Mouse (Mus musculus) myocyte (in vitro differentiated cells): ENCODE results near the gene Ccnf. TPM values are rescaled to one million over a fixed set of nuclear protein-coding genes. Genes with fewer than 3 reads are reported as not detected.
A peak's percentile ranks its signal among the peaks of the same experiment; 100 is the strongest.

Experiments used
- H3K27me3 ChIP-seq: one replicate; pipeline ENCODE4 v1.6.1; 2011; ENCODE audit not compliant: control insufficient read depth, insufficient read depth, insufficient read length
- H3K36me3 ChIP-seq: one replicate; pipeline ENCODE4 v1.6.1; 2011; ENCODE audit not compliant: control insufficient read depth, insufficient read depth
- H3K4me2 ChIP-seq: one replicate; pipeline ENCODE4 v1.6.1; 2011; ENCODE audit warnings: low read depth, control low read depth
- H3K4me3 ChIP-seq: one replicate; pipeline ENCODE4 v1.5.1; 2011; ENCODE audit warnings: mild to moderate bottlenecking, control low read depth, moderate library complexity
- H3K79me2 ChIP-seq: one replicate; pipeline ENCODE4 v1.6.1; 2011; ENCODE audit not compliant: control insufficient read depth, insufficient read depth
- H3ac ChIP-seq: one replicate; pipeline ENCODE4 v1.6.1; 2011; ENCODE audit not compliant: control insufficient read depth, insufficient read length
- CEBPB ChIP-seq: IDR thresholded peaks from 2 replicates; pipeline ENCODE4 v1.6.1; 2011; ENCODE audit warnings: mild to moderate bottlenecking, moderate library complexity; ENCODE audit not compliant: poor library complexity, insufficient read depth, severe bottlenecking
- E2F4 ChIP-seq: IDR thresholded peaks from one replicate; pipeline ENCODE4 v1.6.1; 2011; ENCODE audit warnings: mild to moderate bottlenecking, control low read depth, moderate library complexity; ENCODE audit not compliant: insufficient read depth
- MAX ChIP-seq: IDR thresholded peaks from one replicate; pipeline ENCODE4 v1.6.1; 2011; ENCODE audit warnings: low read depth, mild to moderate bottlenecking, control low read depth
- MYOD1 ChIP-seq, 3 experiments: IDR thresholded peaks; one replicate each; pipeline ENCODE4 v1.6.1; 2011; ENCODE audit warnings: control low read depth in 2 of 3, low read depth in 2 of 3, mild to moderate bottlenecking in 2 of 3, moderate library complexity in 1 of 3; ENCODE audit not compliant: insufficient read length in 2 of 3, control insufficient read depth in 1 of 3
- MYOG ChIP-seq, 3 experiments: IDR thresholded peaks; one replicate each; pipeline ENCODE4 v1.6.1; 2011; ENCODE audit warnings: control low read depth in 2 of 3, low read depth in 2 of 3, mild to moderate bottlenecking in 2 of 3; ENCODE audit not compliant: insufficient read length in 2 of 3, control insufficient read depth in 1 of 3, insufficient read depth in 1 of 3
- POLR2A ChIP-seq: IDR thresholded peaks from one replicate; pipeline ENCODE4 v1.6.1; 2011; ENCODE audit warnings: low read depth, mild to moderate bottlenecking, control low read depth, moderate library complexity; ENCODE audit not compliant: insufficient read length
- POLR2AphosphoS2 ChIP-seq: IDR thresholded peaks from one replicate; pipeline ENCODE4 v1.6.1; 2011; ENCODE audit warnings: low read depth, control low read depth; ENCODE audit not compliant: insufficient read length
- REST ChIP-seq: IDR thresholded peaks from one replicate; pipeline ENCODE4 v1.6.1; 2011; ENCODE audit warnings: mild to moderate bottlenecking, control low read depth, moderate library complexity; ENCODE audit not compliant: insufficient read depth, insufficient read length
- SRF ChIP-seq: IDR thresholded peaks from one replicate; pipeline ENCODE4 v1.6.1; 2011; ENCODE audit warnings: low read depth; ENCODE audit not compliant: control insufficient read depth, insufficient read length
- TCF12 ChIP-seq: IDR thresholded peaks from one replicate; pipeline ENCODE4 v1.6.1; 2011; ENCODE audit warnings: mild to moderate bottlenecking, control low read depth; ENCODE audit not compliant: poor library complexity, insufficient read depth, severe bottlenecking
- TCF3 ChIP-seq: IDR thresholded peaks from one replicate; pipeline ENCODE4 v1.6.1; 2011; ENCODE audit warnings: low read depth, control low read depth; ENCODE audit not compliant: insufficient read length
- USF1 ChIP-seq: IDR thresholded peaks from one replicate; pipeline ENCODE4 v1.6.1; 2011; ENCODE audit warnings: low read depth, mild to moderate bottlenecking, control low read depth, moderate library complexity
- polyA plus RNA-seq: library from polyadenylated mRNA; unstranded; fragments of >200 nt; fragmentation: generic; extraction: Trizol; gene quantifications from one replicate; pipeline ENCODE4 v1.2.1, GENCODE M21; 2012; ENCODE audit warnings: missing spikeins

Gene Ccnf
- polyA plus RNA-seq = 13.3 TPM

- H3K36me3 ChIP-seq = no peaks in the 10 kb centered on the region
- peak within 1 kb of the TSS; percentile 92 for H3K4me2 ChIP-seq
- peak within 1 kb of the TSS; percentile 93 for H3ac ChIP-seq
- peaks cover 30% of the 10 kb centered on the region for H3K79me2 ChIP-seq
- peak within 1 kb of the TSS; percentile 64 for H3K4me3 ChIP-seq
- peak; percentile 66 for TF ChIP-seq POLR2AphosphoS2
- peak; percentile 77 for TF ChIP-seq E2F4
- TF ChIP-seq MYOD1 (IDR thresholded peaks at IDR 0.05; ENCODE audit: control insufficient read depth in 1 of 3, insufficient read length in 2 of 3, low read depth in 2 of 3) = peak in 1 of 3 experiments; percentile 8
- TF ChIP-seq POLR2A = peak; percentile 60
- no peak for TF ChIP-seq SRF
- TF ChIP-seq CEBPB = no peak
- TF ChIP-seq REST = no peak
- TF ChIP-seq USF1 = no peak
- no peaks in the 10 kb centered on the region for H3K27me3 ChIP-seq
These were observed at the start of gene Ccnf for GRCm38 (mm10) chr17:24251320-24252069. Gene Ccnf (minus strand): TSS chr17:24251484.

DNA sequence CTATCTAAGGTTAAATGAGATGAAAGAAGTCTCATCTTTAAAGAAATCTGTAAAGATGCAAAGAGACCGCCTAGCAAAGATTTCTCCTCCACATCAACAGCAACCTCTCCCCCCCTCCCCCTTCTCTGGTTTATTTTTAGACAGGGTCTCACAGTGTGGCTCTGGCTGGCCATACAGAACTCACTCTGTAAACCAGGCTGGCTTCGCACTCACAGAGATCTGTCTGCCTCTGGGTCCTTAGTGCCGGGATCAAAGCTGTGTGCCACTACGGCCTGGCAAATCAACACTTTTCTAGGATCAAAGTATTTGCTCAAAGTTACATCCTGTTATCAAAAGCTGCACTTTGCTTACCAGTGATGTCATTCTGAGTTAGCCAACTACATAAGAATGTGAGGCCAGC lies 49.4 kb upstream of the Ccnf start:
- no peak for TF ChIP-seq E2F4
- TF ChIP-seq TCF12 = no peak
- no peak for TF ChIP-seq MYOG (IDR thresholded peaks at IDR 0.05; ENCODE audit: control insufficient read depth in 1 of 3, insufficient read depth in 1 of 3, insufficient read length in 2 of 3, low read depth in 2 of 3)
- no peak for TF ChIP-seq USF1
- H3K79me2 ChIP-seq = no peaks in the 10 kb centered on the region

DNA sequence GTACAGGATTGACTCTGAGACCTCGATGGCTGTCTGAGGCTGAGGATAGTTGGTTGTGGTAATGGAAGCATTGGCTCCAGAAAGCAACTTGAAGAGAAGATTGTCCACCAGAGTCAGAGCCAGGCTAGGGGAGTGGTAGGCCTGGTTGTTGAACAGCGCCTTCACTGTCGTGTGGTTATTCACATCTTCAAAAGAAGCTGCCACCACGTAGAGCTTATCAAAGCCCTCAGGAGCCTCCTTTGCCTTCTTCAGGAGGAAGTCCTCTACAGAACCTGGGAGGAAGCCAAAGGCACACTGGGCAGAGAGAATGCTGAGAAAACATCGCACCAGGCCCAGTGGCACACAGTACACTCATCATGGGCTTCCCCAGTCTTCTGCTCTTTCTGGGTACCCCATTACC lies 38.1 kb upstream of the Ccnf start:
- TF ChIP-seq CEBPB (no peak), MYOD1 (IDR thresholded peaks at IDR 0.05; ENCODE audit: control insufficient read depth in 1 of 3, insufficient read length in 2 of 3, low read depth in 2 of 3) (no peak), TCF3 (no peak), REST (no peak), POLR2A (no peak), MYOG (IDR thresholded peaks at IDR 0.05; ENCODE audit: control insufficient read depth in 1 of 3, insufficient read depth in 1 of 3, insufficient read length in 2 of 3, low read depth in 2 of 3) (no peak), USF1 (no peak), SRF (no peak), POLR2AphosphoS2 (no peak), E2F4 (no peak), TCF12 (no peak), MAX (no peak)
- Histone ChIP-seq H3K4me3 (no peak overlapping the region), H3K4me2 (no peak overlapping the region), H3ac (no peak overlapping the region), H3K27me3 (peaks cover 6% of the 10 kb centered on the region), H3K36me3 (no peaks in the 10 kb centered on the region), H3K79me2 (no peaks in the 10 kb centered on the region)

More for the DNA sequence above, 49.4 kb upstream of the Ccnf start:
- Histone ChIP-seq H3K27me3 (no peaks in the 10 kb centered on the region), H3K4me2 (no peak overlapping the region), H3K36me3 (no peaks in the 10 kb centered on the region), H3K4me3 (no peak overlapping the region), H3ac (no peak overlapping the region)

- no peak for TF ChIP-seq TCF3
- no peak for TF ChIP-seq MYOG (IDR thresholded peaks at IDR 0.05; ENCODE audit: control insufficient read depth in 1 of 3, insufficient read depth in 1 of 3, insufficient read length in 2 of 3, low read depth in 2 of 3)
- no peak for TF ChIP-seq POLR2A
- TF ChIP-seq TCF12 = no peak
- TF ChIP-seq SRF = no peak
- no peak for TF ChIP-seq CEBPB
- TF ChIP-seq MAX = no peak
- TF ChIP-seq USF1 = no peak
- no peak for TF ChIP-seq POLR2AphosphoS2
- TF ChIP-seq E2F4 = no peak
- no peak for TF ChIP-seq REST
- TF ChIP-seq MYOD1 (IDR thresholded peaks at IDR 0.05; ENCODE audit: control insufficient read depth in 1 of 3, insufficient read length in 2 of 3, low read depth in 2 of 3) = no peak
- Histone ChIP-seq H3K36me3 (no peaks in the 10 kb centered on the region), H3K27me3 (peaks cover 6% of the 10 kb centered on the region)
These were observed 37.2 kb upstream of the Ccnf start for GRCm38 (mm10) chr17:24288477-24288876.

DNA sequence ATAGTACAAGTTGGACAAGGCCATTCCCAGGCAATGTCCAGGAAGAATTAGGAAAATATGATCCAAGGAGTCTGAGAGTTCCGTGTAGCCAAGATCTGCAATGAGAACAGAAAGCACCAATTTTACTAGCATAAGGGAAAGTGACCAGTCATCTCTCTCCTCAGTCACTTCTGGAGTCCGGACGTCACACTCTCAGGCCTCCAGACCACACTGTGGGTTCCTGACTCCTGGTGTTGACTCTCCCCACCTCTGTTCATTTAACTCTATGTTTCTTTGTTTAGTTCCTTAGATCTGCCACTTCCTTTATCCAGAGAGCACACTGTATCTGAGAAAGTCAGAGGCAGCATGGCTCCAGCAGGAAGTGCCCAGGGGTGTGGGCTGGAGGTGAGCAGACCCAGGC lies 34.4 kb upstream of the Ccnf start:
- H3K36me3 ChIP-seq = no peaks in the 10 kb centered on the region
- TF ChIP-seq SRF = no peak
- no peak for TF ChIP-seq MAX
- no peak for TF ChIP-seq TCF12
- no peak for TF ChIP-seq POLR2AphosphoS2
- no peak for TF ChIP-seq POLR2A
- TF ChIP-seq MYOD1 (IDR thresholded peaks at IDR 0.05; ENCODE audit: control insufficient read depth in 1 of 3, insufficient read length in 2 of 3, low read depth in 2 of 3) = no peak
- TF ChIP-seq TCF3 = no peak
- TF ChIP-seq USF1 = no peak
- no peak for TF ChIP-seq REST
- TF ChIP-seq MYOG (IDR thresholded peaks at IDR 0.05; ENCODE audit: control insufficient read depth in 1 of 3, insufficient read depth in 1 of 3, insufficient read length in 2 of 3, low read depth in 2 of 3) = no peak
- TF ChIP-seq CEBPB = no peak
- no peak for TF ChIP-seq E2F4
- peaks cover 6% of the 10 kb centered on the region for H3K27me3 ChIP-seq
- H3K4me3 ChIP-seq = no peak overlapping the region
- H3K4me2 ChIP-seq = no peak overlapping the region
- H3K79me2 ChIP-seq = no peaks in the 10 kb centered on the region
- no peak overlapping the region for H3ac ChIP-seq

More at GRCm38 (mm10) chr17:24288477-24288876, 37.2 kb upstream of the Ccnf start:
- no peaks in the 10 kb centered on the region for H3K79me2 ChIP-seq
- H3ac ChIP-seq = no peak overlapping the region
- H3K4me3 ChIP-seq = no peak overlapping the region
- no peak overlapping the region for H3K4me2 ChIP-seq
